Mouse (Mus musculus): ENCODE measurements around the gene Rps6ka3.

Gene Rps6ka3

GRCm38 (mm10) chrX:159210007-159210406 lies at the start of gene Rps6ka3:
Gene Rps6ka3, plus strand, starts transcription at chrX:159210307.
- no peak for DNase-seq

DNA sequence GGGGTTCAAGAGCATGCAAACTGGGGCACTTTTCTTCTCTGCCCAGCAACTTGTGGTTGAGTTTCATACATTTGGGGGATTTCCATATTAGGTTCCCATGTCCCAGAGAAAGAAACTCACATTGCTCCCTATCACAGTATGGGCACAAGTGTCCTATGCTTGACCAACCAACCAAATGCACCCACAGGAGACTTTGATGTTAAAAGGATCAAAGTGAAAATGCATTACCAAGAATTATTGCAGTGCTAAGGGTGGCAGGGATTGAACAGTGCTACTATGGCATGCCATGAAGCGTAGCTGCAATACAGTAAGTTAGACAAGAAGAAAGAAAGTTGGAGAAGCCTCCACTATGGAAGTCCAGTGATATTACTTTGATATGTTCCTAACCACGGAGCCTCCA lies 40.9 kb upstream of the Rps6ka3 start:
- no peak for DNase-seq

DNA sequence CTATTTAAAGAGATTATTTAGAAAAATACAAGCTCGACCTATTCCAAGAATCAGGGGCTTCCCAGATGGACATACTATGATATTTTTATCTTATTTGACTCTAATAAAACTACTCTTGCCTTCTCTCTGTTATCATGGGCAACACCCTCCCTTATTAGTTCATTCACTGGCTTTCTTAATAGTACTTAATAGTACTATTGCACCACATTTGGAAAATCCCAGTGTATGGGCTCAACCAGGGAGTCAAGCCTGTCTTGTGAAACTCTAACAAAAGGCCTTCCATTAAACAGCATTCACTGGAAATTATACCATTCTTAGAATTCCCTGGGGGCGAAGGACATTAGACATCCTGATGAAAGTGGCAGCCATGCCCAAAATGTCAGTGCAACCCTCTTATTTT lies 38.5 kb upstream of the Rps6ka3 start:
- DNase-seq = no peak

DNA sequence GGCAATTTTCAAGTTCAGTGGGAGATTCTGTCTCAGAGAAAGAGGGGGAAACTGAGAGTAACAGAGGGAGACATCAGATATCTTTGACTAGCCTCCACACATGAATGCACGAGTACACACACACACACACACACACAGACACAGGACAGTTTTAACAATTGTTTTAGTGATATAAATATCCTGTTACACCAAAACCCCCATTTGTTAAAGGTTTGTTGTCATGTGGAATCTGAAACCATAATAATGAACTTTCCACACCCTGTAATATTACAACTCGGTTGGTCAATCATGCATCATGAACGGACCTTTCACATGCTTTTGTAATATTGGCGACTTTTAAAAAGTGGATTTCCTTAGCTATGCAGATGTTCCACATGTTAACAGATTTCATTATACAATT lies 18.5 kb upstream of the Rps6ka3 start:
- no peak for DNase-seq

GRCm38 (mm10) chrX:159199495-159199894 lies 10.6 kb upstream of the Rps6ka3 start:
- DNase-seq = no peak

DNA sequence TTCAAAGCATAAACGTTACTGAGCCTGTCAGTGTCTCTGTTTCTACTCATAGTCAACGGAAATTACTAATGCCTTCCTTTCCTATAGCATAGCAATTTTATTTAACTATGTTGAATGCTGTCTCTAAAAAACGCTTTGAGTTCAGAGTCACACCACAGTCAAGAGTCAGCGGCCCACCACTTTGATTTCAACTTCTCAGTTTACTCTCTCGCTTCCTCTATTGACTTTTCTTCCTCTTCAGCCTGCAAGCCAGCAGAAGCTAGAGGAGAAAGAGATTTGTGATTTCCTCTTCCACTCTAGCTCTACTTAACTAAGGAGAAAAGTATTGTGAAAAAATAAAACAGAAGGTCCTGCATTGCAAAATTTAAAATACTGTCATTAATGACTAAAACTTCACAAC lies 10.0 kb upstream of the Rps6ka3 start:
- DNase-seq = peak; percentile 3

DNA sequence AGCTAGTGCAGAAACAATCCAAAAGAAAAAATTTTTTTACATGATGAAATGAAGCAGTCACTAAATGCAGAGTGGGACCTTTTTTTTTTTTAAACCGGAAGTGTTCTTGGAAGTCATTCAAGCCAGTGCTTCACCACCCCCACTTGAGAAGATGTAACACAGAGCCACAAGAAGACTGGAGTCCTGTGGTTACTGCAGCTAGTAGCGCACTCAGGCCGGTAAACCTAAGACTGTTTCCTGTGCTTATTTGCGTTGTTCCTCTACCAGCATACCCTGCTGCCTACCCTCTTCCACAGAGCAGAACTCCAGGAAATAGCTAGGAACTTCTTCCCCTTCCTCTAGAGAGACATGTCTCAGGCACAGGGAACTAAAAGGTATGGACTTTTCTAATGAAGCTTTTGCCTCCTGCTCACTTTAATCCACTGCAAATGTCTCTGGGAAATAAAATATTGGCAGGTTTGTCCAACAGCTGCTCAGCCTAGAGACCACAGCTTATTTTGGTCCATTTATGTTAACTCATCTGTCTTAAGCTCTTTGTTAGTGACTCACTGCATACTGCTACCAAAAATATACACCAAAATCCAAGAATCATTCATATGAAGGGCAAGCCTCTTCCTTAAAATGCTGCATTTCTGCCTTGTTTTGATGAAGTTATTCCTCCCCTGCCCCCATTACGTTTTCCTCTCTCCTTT lies 931 bp downstream of the Rps6ka3 start:
- DNase-seq = peak; percentile 19

- no peak for DNase-seq
Measured at GRCm38 (mm10) chrX:159215253-159215652, 5.1 kb downstream of the Rps6ka3 start.

DNA sequence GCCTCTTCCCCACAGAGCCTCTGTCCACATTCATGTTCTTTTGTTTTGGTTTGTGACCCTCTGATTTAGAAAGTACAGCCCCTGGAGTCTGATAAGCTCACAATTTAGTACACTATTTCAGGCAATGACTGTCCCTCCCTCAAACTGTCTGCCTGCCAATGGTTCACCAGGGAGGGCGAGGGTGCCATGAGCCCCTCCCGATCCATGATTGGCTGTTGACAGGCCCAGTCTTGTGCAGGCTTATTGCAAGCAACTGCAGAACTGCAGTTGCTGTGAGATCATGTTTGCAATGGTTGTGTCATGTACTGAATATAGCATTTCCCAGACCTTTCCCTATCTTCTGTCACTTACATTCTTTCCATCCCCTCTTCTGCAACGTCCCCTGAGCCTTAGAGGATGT lies 12.4 kb downstream of the Rps6ka3 start:
- no peak for DNase-seq

GRCm38 (mm10) chrX:159237275-159237674 lies 27.2 kb downstream of the Rps6ka3 start:
- DNase-seq = no peak

DNA sequence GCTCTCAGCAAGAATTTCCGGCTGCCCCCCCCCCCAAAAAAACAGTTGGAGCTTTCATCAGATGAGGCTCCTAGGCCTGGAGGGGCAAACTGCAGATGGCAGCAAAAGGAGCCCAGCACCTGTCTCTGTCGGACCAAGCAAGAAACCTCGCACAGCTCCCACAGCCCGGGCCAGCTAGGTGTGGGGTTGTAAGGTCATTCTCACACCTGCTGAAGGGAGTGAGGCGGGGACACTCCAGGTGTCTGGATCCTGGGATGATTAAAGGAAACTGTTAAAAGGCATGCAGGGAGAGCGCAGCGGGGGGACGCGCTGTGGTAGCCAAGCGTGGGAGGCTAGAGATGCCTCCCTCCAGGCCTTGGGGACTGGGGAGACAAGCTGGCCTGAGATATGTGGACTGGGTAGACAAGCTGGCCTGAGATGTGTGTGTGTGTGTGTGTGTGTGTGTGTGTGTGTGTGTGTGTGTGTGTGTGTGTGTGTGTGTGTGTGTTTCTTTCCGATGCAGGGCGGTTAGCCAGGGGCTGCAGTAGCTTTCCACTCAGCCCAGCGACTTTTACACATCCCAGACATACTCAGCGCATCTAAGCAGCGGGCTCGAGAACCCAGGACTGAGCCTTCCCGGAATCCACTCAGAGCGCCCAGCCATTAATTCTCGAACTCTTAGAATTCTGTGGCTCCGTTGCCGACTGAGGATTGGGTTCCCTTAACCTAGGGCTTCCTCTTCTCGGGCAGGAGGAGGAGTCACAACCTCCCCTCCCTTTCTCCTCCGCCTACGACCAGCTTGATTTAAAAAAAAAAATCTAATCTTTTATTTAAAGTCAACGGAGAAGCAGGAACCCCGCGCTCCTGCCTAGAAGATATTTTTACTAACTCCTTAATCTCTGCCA lies 44.1 kb downstream of the Rps6ka3 start:
- DNase-seq = peak; percentile 60

DNA sequence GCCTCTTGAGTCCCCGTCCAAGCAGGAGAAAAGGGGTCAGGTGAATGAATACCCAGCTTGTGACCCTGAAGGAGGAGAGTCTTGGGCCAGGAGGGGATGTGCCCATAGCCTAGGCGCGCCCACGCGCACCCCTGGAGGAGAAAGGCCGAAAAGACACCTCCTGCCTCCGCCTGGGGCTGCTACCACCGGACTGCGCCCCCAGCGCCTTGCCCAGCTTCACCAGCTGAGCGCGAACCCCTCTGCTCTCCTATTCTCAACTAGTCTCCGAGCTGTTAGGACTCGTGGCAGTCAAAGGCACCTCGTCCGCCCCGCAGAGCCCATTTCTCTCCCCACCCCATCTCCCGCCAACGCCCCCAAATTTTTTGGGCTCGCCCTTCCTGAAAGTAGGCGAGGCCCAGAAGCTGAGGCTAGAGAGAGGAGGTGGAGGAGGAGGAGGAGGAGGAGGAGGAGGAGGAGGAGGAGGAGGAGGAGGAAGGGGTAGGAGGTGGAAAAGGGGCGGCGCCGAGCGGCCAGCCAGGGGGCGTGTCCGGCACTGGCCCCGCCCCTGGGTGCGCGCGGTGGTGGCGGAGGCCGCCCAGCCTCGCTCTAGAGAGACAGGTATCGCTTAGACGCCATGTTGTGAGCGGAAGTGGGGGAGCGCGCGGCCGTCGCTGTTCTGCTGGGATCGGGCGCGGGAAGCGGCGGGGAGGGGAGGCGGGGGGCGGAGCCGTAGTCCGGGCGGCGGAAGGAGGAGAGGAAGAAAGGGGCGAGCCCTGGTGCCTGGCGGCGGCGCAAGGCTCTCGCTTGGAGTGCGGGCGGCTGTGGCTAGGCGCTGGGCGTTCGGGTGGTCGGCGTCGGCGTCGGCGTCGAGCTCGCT lies 45.2 kb downstream of the Rps6ka3 start:
- peak; percentile 93 for DNase-seq

GRCm38 (mm10) chrX:159256040-159256852 lies 46.1 kb downstream of the Rps6ka3 start:
- DNase-seq = no peak

- DNase-seq = peak; percentile 41
Measured at GRCm38 (mm10) chrX:159256921-159257421, 46.9 kb downstream of the Rps6ka3 start.

- DNase-seq = peak; percentile 44
Measured at GRCm38 (mm10) chrX:159264681-159265080, 54.6 kb downstream of the Rps6ka3 start.

- peak; percentile 45 for DNase-seq
Measured at GRCm38 (mm10) chrX:159269072-159269471, 59.0 kb downstream of the Rps6ka3 start.

DNA sequence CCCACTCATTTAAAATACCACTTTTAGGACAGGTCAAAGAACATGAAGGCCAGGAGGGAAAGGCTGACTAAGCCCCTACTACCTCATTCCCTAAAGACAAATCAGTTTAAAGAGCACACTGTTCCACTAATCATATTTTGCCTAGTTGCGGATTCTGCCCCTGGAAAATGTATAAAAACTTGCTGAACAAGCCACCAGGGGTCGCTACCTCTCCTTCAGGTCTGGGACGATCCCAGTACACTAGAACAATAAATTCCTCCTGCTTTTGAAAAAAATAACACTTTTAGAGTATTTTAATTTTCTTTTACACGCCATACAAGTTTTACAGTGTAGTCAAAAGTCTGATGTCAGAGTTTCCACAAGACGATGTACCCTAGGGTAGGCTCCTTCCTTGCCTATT lies 76.7 kb downstream of the Rps6ka3 start:
- no peak for DNase-seq

DNA sequence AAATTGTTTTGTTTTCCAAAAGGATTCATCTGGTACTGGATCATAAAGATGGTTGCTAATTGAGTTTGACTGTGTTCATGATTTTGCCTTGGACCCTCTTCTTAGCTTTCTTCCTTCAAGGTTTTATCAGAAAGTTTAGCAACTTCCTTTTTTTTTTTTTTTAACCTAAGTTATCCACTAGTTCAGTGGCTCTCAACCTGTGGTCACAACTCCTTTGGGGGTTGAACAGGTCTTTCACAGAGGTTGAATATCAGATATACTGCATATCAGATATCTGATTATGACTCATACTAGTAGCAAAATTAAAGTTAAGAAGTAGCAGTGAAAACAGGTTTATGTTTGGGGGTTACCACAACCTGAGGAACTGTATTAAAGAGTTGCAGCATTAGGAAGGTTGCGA lies 85.8 kb downstream of the Rps6ka3 start:
- DNase-seq = no peak

DNA sequence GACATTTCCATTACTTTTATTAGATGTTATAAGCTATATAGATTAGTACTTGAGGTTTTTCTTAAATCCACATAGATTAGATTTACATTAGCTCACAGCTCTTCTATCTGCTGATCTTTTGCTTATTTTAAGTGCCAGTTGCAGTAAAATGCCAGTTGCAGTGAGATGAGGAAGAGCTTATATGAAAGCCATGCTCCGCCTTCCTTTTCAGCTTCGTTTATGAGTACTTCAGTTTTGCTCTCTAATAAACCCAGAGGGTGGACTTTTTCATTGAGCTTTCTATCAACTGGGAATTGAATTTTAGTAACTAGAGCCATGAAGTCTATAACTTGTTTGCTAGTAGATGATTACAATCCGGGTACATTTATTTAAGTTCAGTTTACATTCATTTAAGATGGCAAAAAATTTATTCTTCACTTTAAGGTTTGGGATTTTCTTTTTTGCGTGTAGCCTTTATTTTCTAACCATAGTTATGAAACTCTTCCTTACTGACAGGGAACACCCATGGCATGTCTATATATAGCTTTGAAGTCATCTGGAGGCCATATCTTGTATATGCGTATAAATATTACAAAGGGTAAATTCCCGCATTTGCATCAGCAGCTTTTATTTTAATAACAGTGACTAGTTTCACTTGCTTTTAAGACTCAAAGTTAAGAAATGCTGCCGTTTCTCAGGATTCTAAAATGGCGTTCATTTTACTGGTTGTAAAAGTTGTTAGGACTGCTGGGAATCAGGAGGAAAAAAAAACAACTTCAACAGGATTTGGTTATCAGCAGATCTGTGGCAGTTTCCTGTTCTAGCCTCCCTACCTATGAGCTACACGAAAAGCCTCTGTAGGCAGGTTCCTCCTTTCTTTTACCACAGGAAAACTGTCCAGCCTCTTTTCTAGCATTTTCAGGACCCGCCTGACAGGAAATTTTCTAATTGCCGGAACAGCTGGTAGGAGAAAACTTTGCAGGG lies 92.5 kb downstream of the Rps6ka3 start:
- no peak for DNase-seq

DNA sequence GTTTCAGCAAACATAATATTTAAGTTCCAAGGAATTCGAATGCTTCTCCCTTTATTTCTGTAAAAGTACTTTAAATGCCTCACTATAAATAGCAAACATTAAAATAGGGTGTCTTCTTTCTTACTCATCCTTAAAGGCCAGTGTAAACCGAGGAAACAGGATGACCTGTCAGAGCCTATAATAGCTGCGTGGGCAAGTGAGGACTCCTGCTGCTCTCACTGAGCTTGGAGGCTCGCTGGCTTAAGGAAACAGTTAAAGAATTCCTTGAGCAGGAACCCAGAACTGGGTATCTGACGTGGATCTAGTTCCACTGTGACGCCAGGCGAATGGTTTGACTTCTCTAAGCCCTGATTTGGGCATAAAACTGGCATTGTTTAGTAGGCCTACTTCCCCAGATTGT lies 105.2 kb downstream of the Rps6ka3 start:
- DNase-seq = no peak

DNA sequence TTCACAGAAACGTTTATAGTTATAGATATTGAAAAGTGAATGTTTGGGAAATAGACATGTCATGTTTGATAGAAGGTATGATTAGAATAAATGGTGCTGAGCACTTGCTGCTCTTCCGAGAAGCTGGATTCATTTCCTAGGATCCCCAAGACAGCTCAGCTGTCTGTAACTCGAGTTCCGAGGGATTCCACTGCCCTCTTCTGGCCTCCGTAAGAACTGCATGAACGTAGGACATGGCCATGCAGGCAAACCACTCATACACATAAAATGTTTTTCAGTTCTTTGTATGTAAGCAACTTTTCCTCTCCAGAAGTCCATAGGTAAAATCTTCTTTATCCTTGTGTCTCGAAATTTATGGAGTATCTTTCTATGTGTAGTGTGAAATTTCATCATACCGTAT lies 111.2 kb downstream of the Rps6ka3 start:
- peak; percentile 49 for DNase-seq

Data from thymus, postnatal 14 days (tissue).